Comparison of ENCODE assay signal across 9 mouse cellular contexts in the genomic region with DNA sequence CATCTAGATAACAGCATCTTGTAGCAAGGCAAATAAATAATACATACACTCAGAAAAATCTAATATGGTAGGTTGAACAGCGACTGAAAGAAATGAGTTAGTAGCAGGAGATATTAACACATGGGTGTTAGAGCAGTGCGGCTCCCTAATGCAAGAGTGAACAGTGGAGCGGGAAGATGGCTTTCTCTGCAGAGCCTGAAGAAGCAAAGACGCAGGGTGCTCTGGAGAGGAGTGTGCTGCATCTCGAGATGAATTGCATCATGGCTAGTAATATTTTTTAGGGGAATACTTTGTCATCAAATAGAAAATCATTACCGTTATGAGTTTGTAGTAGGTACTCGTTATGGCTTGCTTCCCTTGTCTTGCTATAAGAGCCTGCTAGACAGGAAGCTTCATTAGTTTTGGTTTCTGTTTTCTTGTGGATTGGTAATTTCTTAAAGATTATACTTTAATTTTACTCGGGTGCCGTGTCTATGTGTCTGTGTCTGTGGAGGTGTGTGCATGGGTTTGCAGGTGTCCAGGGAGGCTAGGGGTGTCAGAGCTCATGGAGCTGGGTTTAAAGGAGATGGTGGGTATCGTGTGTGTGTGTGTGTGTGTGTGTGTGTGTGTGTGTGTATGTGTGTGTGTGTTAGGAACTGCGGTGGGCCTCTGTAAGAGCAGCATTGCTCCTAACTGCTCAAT. TPM values are rescaled to one million over a fixed set of nuclear protein-coding genes. Genes with fewer than 3 reads are reported as not detected.
DNase-seq lines count a peak whose midpoint lies in the region; ATAC-seq and TF ChIP-seq lines count a peak whose summit lies in the region.
"Had no signal": no experiment of that assay in that cellular context is flagged by ENCODE, and none has a peak within 500 bp of the region (broad histone marks: within the 10 kb centered on the region; RNA-seq: fewer than 3 reads in every experiment).

No protein-coding gene starts in this region.

- no peaks in the 10 kb centered on the region for H3K27me3 ChIP-seq in intestine, postnatal 0 days (replicated peaks; ENCODE audit: control insufficient read depth, insufficient read depth, low read length)
- no peaks in the 10 kb centered on the region for H3K27me3 ChIP-seq in intestine, embryonic 16.5 days (replicated peaks; ENCODE audit: control insufficient read depth, insufficient read depth, low read length)
- no peaks in the 10 kb centered on the region for H3K27me3 ChIP-seq in hindbrain, postnatal 0 days (ENCODE audit: insufficient read depth, low read length)
- no peaks in the 10 kb centered on the region for H3K27me3 ChIP-seq in neural tube, embryonic 12.5 days (replicated peaks)
- H3K27me3 ChIP-seq: Patski had no signal

- no peak overlapping the region for H3K4me3 ChIP-seq in intestine, postnatal 0 days (ENCODE audit: low read depth, low read length)
- H3K4me3 ChIP-seq in intestine, embryonic 16.5 days (ENCODE audit: low read length): no peak overlapping the region
- peak overlapping the region; percentile 79 for H3K4me3 ChIP-seq in bone marrow, adult 2 months (replicated peaks; ENCODE audit: control insufficient read depth, low read depth, low read length)
- H3K4me3 ChIP-seq in hindbrain, postnatal 0 days (ENCODE audit: low read length): peak overlapping the region; percentile 24
- no peak overlapping the region for H3K4me3 ChIP-seq in neural tube, embryonic 12.5 days

- no peak overlapping the region for H3K9ac ChIP-seq in intestine, postnatal 0 days (ENCODE audit: low read depth, low read length)
- H3K9ac ChIP-seq in intestine, embryonic 16.5 days (ENCODE audit: low read depth, low read length): no peak overlapping the region
- peak overlapping the region; percentile 30 for H3K9ac ChIP-seq in hindbrain, postnatal 0 days (replicated peaks; ENCODE audit: low read length)
- no peak overlapping the region for H3K9ac ChIP-seq in neural tube, embryonic 12.5 days

- no peak for ATAC-seq in intestine, postnatal 0 days
- ATAC-seq in intestine, embryonic 16.5 days: no peak
- peak; percentile 58 for ATAC-seq in hindbrain, postnatal 0 days
- no peak for ATAC-seq in neural tube, embryonic 12.5 days (ENCODE audit: low FRiP score, low read depth)

- 74% methylated on average over 11 of the region's 11 CpGs for WGBS in intestine, postnatal 0 days
- WGBS in intestine, embryonic 16.5 days: 63% methylated on average over 11 of the region's 11 CpGs
- 1% methylated on average over 11 of the region's 11 CpGs for WGBS in bone marrow, adult 2 months
- WGBS in hindbrain, postnatal 0 days: 39% methylated on average over 11 of the region's 11 CpGs
- WGBS in neural tube, embryonic 12.5 days: 75% methylated on average over 11 of the region's 11 CpGs

- H3K36me3 ChIP-seq in intestine, postnatal 0 days (ENCODE audit: control insufficient read depth, insufficient read depth): no peaks in the 10 kb centered on the region
- no peaks in the 10 kb centered on the region for H3K36me3 ChIP-seq in intestine, embryonic 16.5 days (ENCODE audit: control insufficient read depth, insufficient read depth, low read length)
- H3K36me3 ChIP-seq in hindbrain, postnatal 0 days (ENCODE audit: insufficient read depth, low read length): no peaks in the 10 kb centered on the region
- no peaks in the 10 kb centered on the region for H3K36me3 ChIP-seq in neural tube, embryonic 12.5 days

- H3K4me2 ChIP-seq in intestine, postnatal 0 days (replicated peaks; ENCODE audit: low read depth): peak overlapping the region; percentile 33; the same call in 1 of the 2 replicates
- H3K4me2 ChIP-seq in intestine, embryonic 16.5 days (ENCODE audit: low read depth, low read length): no peak overlapping the region
- H3K4me2 ChIP-seq in hindbrain, postnatal 0 days (ENCODE audit: low read depth, low read length): peak overlapping the region; percentile 52
- H3K4me2 ChIP-seq in neural tube, embryonic 12.5 days (replicated peaks): peak overlapping the region; percentile 47

- H3K4me1 ChIP-seq in intestine, postnatal 0 days (replicated peaks; ENCODE audit: control insufficient read depth, insufficient read depth, low read length): 0 out of 2 replicates have a peak, but pooled peaks cover 4% of the 10 kb centered on the region
- H3K4me1 ChIP-seq in intestine, embryonic 16.5 days (ENCODE audit: control insufficient read depth, insufficient read depth, low read length): peaks cover 14% of the 10 kb centered on the region
- H3K4me1 ChIP-seq in bone marrow, adult 2 months (ENCODE audit: control insufficient read depth, insufficient read depth, low read length): peaks cover 14% of the 10 kb centered on the region
- H3K4me1 ChIP-seq in hindbrain, postnatal 0 days (ENCODE audit: insufficient read depth, low read length): peaks cover 27% of the 10 kb centered on the region
- peaks cover 25% of the 10 kb centered on the region for H3K4me1 ChIP-seq in neural tube, embryonic 12.5 days

- no peak for TF ChIP-seq POLR2A in bone marrow, adult 2 months (IDR thresholded peaks at IDR 0.05; ENCODE audit: borderline replicate concordance, control insufficient read depth, low read depth, low read length)

- H3K27ac ChIP-seq in intestine, postnatal 0 days (ENCODE audit: low read depth, low read length): no peak overlapping the region
- no peak overlapping the region for H3K27ac ChIP-seq in intestine, embryonic 16.5 days (ENCODE audit: low read length)
- H3K27ac ChIP-seq in bone marrow, adult 2 months (ENCODE audit: control insufficient read depth, insufficient read depth, low read depth, low read length, poor library complexity): peak overlapping the region; percentile 65
- peak overlapping the region; percentile 81 for H3K27ac ChIP-seq in hindbrain, postnatal 0 days
- H3K27ac ChIP-seq in neural tube, embryonic 12.5 days: no peak overlapping the region

- no peak for DNase-seq in hindbrain, postnatal 0 days (ENCODE audit: low spot score)
- DNase-seq in right cerebral cortex, postnatal 25 days: no peak
- no peak for DNase-seq in urinary bladder, postnatal 10 days (ENCODE audit: low spot score)
- DNase-seq in gastrocnemius, postnatal 25 days: no peak

- H3K9me3 ChIP-seq in intestine, postnatal 0 days (ENCODE audit: control insufficient read depth): no peaks in the 10 kb centered on the region
- no peaks in the 10 kb centered on the region for H3K9me3 ChIP-seq in intestine, embryonic 16.5 days (ENCODE audit: control insufficient read depth, low read length)
- H3K9me3 ChIP-seq in hindbrain, postnatal 0 days (ENCODE audit: low read length): no peaks in the 10 kb centered on the region
- no peaks in the 10 kb centered on the region for H3K9me3 ChIP-seq in neural tube, embryonic 12.5 days

- TF ChIP-seq CTCF in intestine, postnatal 0 days (IDR thresholded peaks at IDR 0.05; ENCODE audit: low read depth): no peak
- no peak for TF ChIP-seq CTCF in bone marrow, adult 2 months (IDR thresholded peaks at IDR 0.05; ENCODE audit: control insufficient read depth, insufficient read depth, low read length)
- TF ChIP-seq CTCF in hindbrain, postnatal 0 days (IDR thresholded peaks at IDR 0.05; ENCODE audit: low read depth): no peak

RNA-seq across cellular contexts. Expression of a gene that starts 51.8 kb away (rescaled TPM):
- 5.9 and 6.9 TPM in 2 replicates for polyA plus RNA-seq in intestine, postnatal 0 days (2015; fragmentation: Nextera tagmentation; extraction: Ambion mirVana)
- polyA plus RNA-seq in intestine, embryonic 16.5 days (2015; fragmentation: Nextera tagmentation; extraction: Ambion mirVana): 5.6 and 5.9 TPM in 2 replicates
- polyA plus RNA-seq in bone marrow, adult 2 months (2011; ENCODE audit: insufficient read depth, insufficient read length, low replicate concordance, missing spikeins): 5.2 and 7.9 TPM in 2 replicates
- total RNA-seq in hindbrain, postnatal 0 days (2014; rRNA removed): 36.9 and 41.5 TPM in 2 replicates
- 20.1 and 20.3 TPM in 2 replicates for polyA plus RNA-seq in hindbrain, postnatal 0 days (2015; fragmentation: Nextera tagmentation; extraction: Ambion mirVana)
- 17.8 and 18.1 TPM in 2 replicates for polyA plus RNA-seq in neural tube, embryonic 12.5 days (2016; fragmentation: Nextera tagmentation; extraction: Ambion mirVana)
- 10 to 100 TPM; 12.4 to 14.4 TPM for total RNA-seq in gastrocnemius, postnatal 25 days (2021)

Comparison
In these comparisons a context has a peak if more than half of its experiments do, and no peak if none do; other contexts are left out.
1. H3K27ac ChIP-seq: peak in bone marrow, adult 2 months (single experiment) and hindbrain, postnatal 0 days (single experiment); none in intestine, postnatal 0 days (single experiment), intestine, embryonic 16.5 days (single experiment) and neural tube, embryonic 12.5 days (single experiment).
2. H3K4me3 ChIP-seq: peak in bone marrow, adult 2 months (single experiment) and hindbrain, postnatal 0 days (single experiment); none in intestine, postnatal 0 days (single experiment), intestine, embryonic 16.5 days (single experiment) and neural tube, embryonic 12.5 days (single experiment).